Mouse (Mus musculus) hindlimb bud, embryonic 11.5 days (tissue): ENCODE measurements around the gene Nox4.
"Not testable (repeated sequence)": the region's sequence is repeated elsewhere in the genome, so short reads cannot be mapped to it uniquely, and the experiment has no call there.

ENCODE experiments used
- DNase-seq: peaks from one replicate; pipeline ENCODE4 v3.0.0-alpha.2; 2012; ENCODE audit warnings: low read depth, low spot score; ENCODE audit errors: extremely low spot score

The Nox4 gene

DNA sequence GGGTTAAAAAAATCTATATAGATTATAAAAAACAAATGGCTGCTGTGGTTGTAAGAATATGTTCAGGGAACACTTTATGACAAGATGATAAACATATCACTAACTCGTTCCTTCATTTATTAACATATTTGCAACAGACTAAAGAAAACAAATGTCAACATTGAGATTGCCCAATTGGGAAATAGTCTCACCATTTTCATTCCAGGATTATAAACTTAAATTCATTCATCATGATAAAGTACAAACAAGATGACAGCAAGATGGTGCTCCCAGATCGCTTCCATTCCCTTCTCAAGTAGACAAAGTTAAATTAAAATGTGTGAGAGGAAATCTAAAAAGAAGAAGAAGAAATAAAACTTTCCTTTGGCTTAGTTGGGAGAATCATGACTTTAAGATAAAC is 124.9 kb downstream of the Nox4 start:
- DNase-seq = no peak

DNA sequence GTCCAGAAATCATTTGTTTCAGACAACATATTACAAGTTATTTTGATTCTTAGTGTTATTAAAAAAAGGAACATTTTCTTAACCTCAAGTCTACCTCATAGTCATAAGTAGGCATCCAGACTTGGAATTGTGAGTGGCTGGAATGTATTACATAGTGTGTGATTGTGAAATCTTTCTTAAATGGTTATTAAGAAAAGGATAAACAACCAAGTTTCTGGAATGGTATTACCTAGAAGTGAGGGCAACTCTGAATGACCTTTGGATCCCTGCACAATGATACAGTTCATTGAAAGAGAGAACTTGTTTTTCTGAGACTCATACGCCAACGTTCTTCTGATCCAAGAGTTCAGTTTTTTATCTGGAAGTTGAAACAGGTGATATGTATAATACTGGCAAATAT is 125.4 kb downstream of the Nox4 start:
- no peak for DNase-seq

DNA sequence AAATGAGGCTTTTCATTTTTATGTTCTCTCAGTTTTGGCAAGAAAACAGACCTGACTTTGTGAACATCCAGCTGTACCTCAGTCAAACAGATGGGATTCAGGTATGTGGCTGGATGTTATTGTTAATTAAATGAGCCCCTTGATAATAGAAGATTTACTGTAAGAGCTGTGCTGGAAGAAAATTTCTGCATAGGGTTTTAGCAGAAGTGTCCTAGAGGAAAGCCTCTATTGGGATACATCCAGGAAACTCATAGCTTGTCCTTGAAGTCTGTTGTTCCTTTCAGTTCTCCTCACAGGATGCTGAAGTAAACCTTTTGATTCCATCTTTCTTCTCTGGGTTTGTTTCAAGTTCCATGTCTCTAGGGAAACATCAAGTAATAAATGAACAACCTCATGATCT is 128.4 kb downstream of the Nox4 start:
- DNase-seq = no peak

DNA sequence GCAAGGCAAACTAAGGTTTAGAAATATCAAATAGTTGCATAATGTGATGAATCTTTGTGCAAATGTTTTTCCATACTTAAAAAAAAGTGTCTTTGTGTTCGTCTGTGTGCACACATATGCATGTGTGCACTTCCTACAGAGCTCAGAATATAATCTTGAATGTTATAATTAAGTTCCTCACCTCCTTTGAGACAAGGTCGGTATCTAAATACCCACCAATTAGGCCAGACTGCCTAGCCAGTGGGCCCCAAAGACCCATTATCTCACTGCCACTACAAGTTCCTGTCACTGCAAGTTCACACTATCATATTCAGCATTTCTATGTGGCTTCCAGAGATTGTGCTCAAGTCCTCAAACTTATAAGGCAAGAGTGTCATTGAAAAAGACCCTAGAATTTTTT is 129.0 kb downstream of the Nox4 start:
- DNase-seq = no peak

DNA sequence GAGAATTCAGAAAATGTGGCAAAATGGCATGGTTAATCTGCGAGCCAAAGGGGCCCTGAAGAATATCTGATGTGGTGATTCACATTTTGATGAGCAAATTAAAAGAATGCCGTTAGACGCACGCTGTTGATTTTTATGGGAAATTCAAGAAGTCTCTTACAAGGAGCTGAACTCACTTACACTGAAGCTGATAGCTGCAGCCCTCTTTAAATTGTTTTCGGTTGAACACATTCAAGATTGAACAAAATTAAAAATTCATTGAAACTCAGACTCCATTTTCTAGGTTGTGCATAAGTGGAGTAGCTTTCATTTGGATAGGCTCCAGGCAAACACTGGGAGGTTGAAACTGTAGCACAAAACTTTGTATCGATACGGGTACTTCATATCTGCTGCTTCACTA is 151.1 kb downstream of the Nox4 start:
- DNase-seq = no peak

- DNase-seq = not testable (repeated sequence)
Measured at GRCm38 (mm10) chr7:87411373-87411772, 165.5 kb downstream of the Nox4 start.

DNA sequence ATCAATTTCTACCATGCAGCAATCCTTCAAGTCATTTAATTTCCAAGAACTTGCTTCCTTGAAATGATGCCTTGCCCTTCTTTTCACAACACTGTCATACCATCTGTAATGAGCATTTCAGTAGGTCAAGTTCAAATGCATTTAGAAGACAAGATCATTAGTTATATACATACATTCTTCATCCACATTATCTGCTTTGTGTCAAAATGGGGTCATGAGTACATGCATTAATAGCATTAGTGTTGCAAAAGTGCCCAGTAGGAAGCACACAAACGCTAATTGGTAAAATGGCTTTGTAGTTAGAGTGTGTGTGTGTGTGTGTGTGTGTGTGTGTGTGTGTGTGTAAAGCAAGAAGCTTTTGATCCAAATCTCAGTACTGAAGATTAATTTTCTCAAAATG is 167.4 kb downstream of the Nox4 start:
- DNase-seq = no peak
